Mouse (Mus musculus): ENCODE results near the gene Trim75.
"Not testable (repeated sequence)": the region's sequence is repeated elsewhere in the genome, so short reads cannot be mapped to it uniquely, and the experiment has no call there.

Trim75 gene

GRCm38 (mm10) chr8:64987731-64988130 lies at the start of gene Trim75:
TSS of gene Trim75 (minus strand) at chr8:64987831.
- DNase-seq (ENCODE audit: extremely low spot score), result no peak

GRCm38 (mm10) chr8:65037117-65037533 lies 49.5 kb upstream of the Trim75 start, which contains the start of gene Apela:
TSS of gene Apela (minus strand) at chr8:65037336.
- DNase-seq (ENCODE audit: extremely low spot score), result peak; percentile 78

- no peak for DNase-seq (ENCODE audit: extremely low spot score)
Observed at GRCm38 (mm10) chr8:65034136-65034535, 46.5 kb upstream of the Trim75 start.

- DNase-seq (ENCODE audit: extremely low spot score), result no peak
Observed at GRCm38 (mm10) chr8:65033056-65033455, 45.4 kb upstream of the Trim75 start.

- DNase-seq (ENCODE audit: extremely low spot score), result no peak
Observed at GRCm38 (mm10) chr8:65032107-65032506, 44.5 kb upstream of the Trim75 start.

GRCm38 (mm10) chr8:65030735-65031485 lies 43.3 kb upstream of the Trim75 start:
- no peak for DNase-seq (ENCODE audit: extremely low spot score)

- no peak for DNase-seq (ENCODE audit: extremely low spot score)
Observed at GRCm38 (mm10) chr8:65029776-65030175, 42.1 kb upstream of the Trim75 start.

- no peak for DNase-seq (ENCODE audit: extremely low spot score)
Observed at GRCm38 (mm10) chr8:65028959-65029686, 41.5 kb upstream of the Trim75 start.

GRCm38 (mm10) chr8:65022485-65022884 lies 34.9 kb upstream of the Trim75 start:
- DNase-seq (ENCODE audit: extremely low spot score), result peak; percentile 54

- DNase-seq (ENCODE audit: extremely low spot score), result no peak
Observed at GRCm38 (mm10) chr8:65018423-65018822, 30.8 kb upstream of the Trim75 start, which contains the start of the genes Trim61 and Trim60. TSS of gene Trim61 (minus strand) at chr8:65018523. TSS of gene Trim60 (minus strand) at chr8:65018584.

GRCm38 (mm10) chr8:65007616-65008015 lies 20.0 kb upstream of the Trim75 start:
- not testable (repeated sequence) for DNase-seq (ENCODE audit: extremely low spot score)

- DNase-seq (ENCODE audit: extremely low spot score), result no peak
Observed at GRCm38 (mm10) chr8:64998806-64999365, 11.3 kb upstream of the Trim75 start.

- DNase-seq (ENCODE audit: extremely low spot score), result no peak
Observed at GRCm38 (mm10) chr8:64983150-64983897, 4.3 kb downstream of the Trim75 start.

GRCm38 (mm10) chr8:64962836-64963235 lies 24.8 kb downstream of the Trim75 start:
- no peak for DNase-seq (ENCODE audit: extremely low spot score)

GRCm38 (mm10) chr8:64959025-64959424 lies 28.6 kb downstream of the Trim75 start:
- no peak for DNase-seq (ENCODE audit: extremely low spot score)

GRCm38 (mm10) chr8:64952101-64952500 lies 35.5 kb downstream of the Trim75 start:
- DNase-seq (ENCODE audit: extremely low spot score), result no peak

- no peak for DNase-seq (ENCODE audit: extremely low spot score)
Observed at GRCm38 (mm10) chr8:64948371-64948770, 39.3 kb downstream of the Trim75 start.

- no peak for DNase-seq (ENCODE audit: extremely low spot score)
Observed at GRCm38 (mm10) chr8:64947698-64948034, 40.0 kb downstream of the Trim75 start.

- DNase-seq (ENCODE audit: extremely low spot score), result peak; percentile 94
Observed at GRCm38 (mm10) chr8:64946820-64947697, 40.6 kb downstream of the Trim75 start, which contains the start of gene Tmem192. TSS of gene Tmem192 (plus strand) at chr8:64947185.

- no peak for DNase-seq (ENCODE audit: extremely low spot score)
Observed at GRCm38 (mm10) chr8:64946441-64946819, 41.2 kb downstream of the Trim75 start.

GRCm38 (mm10) chr8:64945606-64946005 lies 42.0 kb downstream of the Trim75 start:
- no peak for DNase-seq (ENCODE audit: extremely low spot score)
